Mouse (Mus musculus): ENCODE results near the gene Vti1a.

DNA sequence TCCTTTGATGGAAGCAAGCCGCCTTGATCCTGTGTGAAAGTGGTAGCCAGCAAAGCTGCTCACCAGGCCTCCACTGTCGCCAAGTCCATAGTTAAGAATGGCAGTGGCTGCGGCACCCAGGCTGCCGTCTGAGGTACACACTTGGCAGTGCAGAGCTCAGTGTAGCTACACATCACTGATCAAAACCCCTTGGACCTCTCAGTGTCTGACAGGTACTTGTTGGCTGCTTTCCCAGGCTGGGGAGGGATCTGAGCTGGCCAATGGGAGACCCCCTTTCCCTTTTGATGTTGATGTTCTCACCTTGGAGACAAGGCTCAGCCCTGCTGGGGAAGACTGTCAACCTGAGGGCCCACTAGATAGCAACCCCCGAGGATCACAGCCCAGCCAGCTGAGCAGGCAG lies 299.6 kb downstream of the Vti1a start:
- TF ChIP-seq POLR2A (IDR thresholded peaks at IDR 0.05; ENCODE audit: borderline replicate concordance, extremely low read depth, insufficient read depth, insufficient read length, poor library complexity, severe bottlenecking), result no peak
- no peak for TF ChIP-seq CTCF (IDR thresholded peaks at IDR 0.05; ENCODE audit: borderline replicate concordance, extremely low read depth, insufficient read depth, insufficient read length)
